Mouse (Mus musculus): Measurements from ENCODE around the gene Tdrd12.
"Not testable (repeated sequence)": the region's sequence is repeated elsewhere in the genome, so short reads cannot be mapped to it uniquely, and the experiment has no call there.

Gene Tdrd12

GRCm38 (mm10) chr7:35555224-35556204, 18.0 kb upstream of the Tdrd12 start:
- peak; percentile 92 for DNase-seq

GRCm38 (mm10) chr7:35554605-35555175, 17.1 kb upstream of the Tdrd12 start:
- DNase-seq = peak; percentile 36

- peak; percentile 45 for DNase-seq
Measured at GRCm38 (mm10) chr7:35553751-35554604, 16.4 kb upstream of the Tdrd12 start.

- DNase-seq = peak; percentile 77
Measured at GRCm38 (mm10) chr7:35545881-35546280, 8.3 kb upstream of the Tdrd12 start.

GRCm38 (mm10) chr7:35535750-35536512, 1.6 kb downstream of the Tdrd12 start:
- DNase-seq = no peak

GRCm38 (mm10) chr7:35530544-35530943, 7.0 kb downstream of the Tdrd12 start:
- DNase-seq = not testable (repeated sequence)

- no peak for DNase-seq
Measured at GRCm38 (mm10) chr7:35530026-35530425, 7.5 kb downstream of the Tdrd12 start.

- DNase-seq = no peak
Measured at GRCm38 (mm10) chr7:35526795-35527194, 10.8 kb downstream of the Tdrd12 start.

GRCm38 (mm10) chr7:35501995-35502394, 35.5 kb downstream of the Tdrd12 start:
- DNase-seq = peak; percentile 14

- DNase-seq = no peak
Measured at GRCm38 (mm10) chr7:35497516-35497915, 40.0 kb downstream of the Tdrd12 start.

GRCm38 (mm10) chr7:35491005-35491404, 46.5 kb downstream of the Tdrd12 start:
- no peak for DNase-seq

GRCm38 (mm10) chr7:35490186-35490585, 47.4 kb downstream of the Tdrd12 start:
- no peak for DNase-seq

GRCm38 (mm10) chr7:35486553-35486952, 51.0 kb downstream of the Tdrd12 start:
- DNase-seq = no peak

GRCm38 (mm10) chr7:35485126-35485525, 52.4 kb downstream of the Tdrd12 start:
- DNase-seq = no peak

- no peak for DNase-seq
Measured at GRCm38 (mm10) chr7:35476457-35476856, 61.1 kb downstream of the Tdrd12 start.

GRCm38 (mm10) chr7:35470794-35471193, 66.8 kb downstream of the Tdrd12 start:
- DNase-seq = no peak

- no peak for DNase-seq
Measured at GRCm38 (mm10) chr7:35467856-35468255, 69.7 kb downstream of the Tdrd12 start.

GRCm38 (mm10) chr7:35465027-35465426, 72.5 kb downstream of the Tdrd12 start:
- DNase-seq = no peak

- DNase-seq = no peak
Measured at GRCm38 (mm10) chr7:35460971-35461370, 76.6 kb downstream of the Tdrd12 start.

GRCm38 (mm10) chr7:35456091-35456814, 81.3 kb downstream of the Tdrd12 start:
- DNase-seq = peak; percentile 30

- peak; percentile 76 for DNase-seq
Measured at GRCm38 (mm10) chr7:35448867-35449266, 88.7 kb downstream of the Tdrd12 start.

All from kidney, postnatal 14 days (tissue).